Mouse (Mus musculus) forebrain, postnatal 0 days (tissue): ENCODE results near the gene Omg. TPM values are rescaled to one million over a fixed set of nuclear protein-coding genes. Genes with fewer than 3 reads are reported as not detected.

Source experiments
- ATAC-seq: fragments of 200-750 bp; cut with Nextera tagmentation; 2 replicates; pipeline ENCODE4 v1.8.0; 2017; ENCODE audit warnings: mild to moderate bottlenecking, moderate library complexity
- DNase-seq: peaks from one replicate; pipeline ENCODE4 v3.0.0-alpha.2; 2015
- H3K27ac ChIP-seq: fragments of 300-500 bp; sonication (generic); 2 replicates; pipeline ENCODE4 v1.5.1; 2014; ENCODE audit warnings: low read depth, mild to moderate bottlenecking, antibody characterized with exemption, low read length, moderate library complexity, mixed read lengths
- H3K27me3 ChIP-seq: fragments of 300-500 bp; sonication (generic); 2 replicates; pipeline ENCODE4 v1.6.1; 2014; ENCODE audit warnings: mild to moderate bottlenecking, low read length, mixed read lengths; ENCODE audit not compliant: insufficient read depth
- H3K36me3 ChIP-seq: fragments of 300-500 bp; sonication (generic); 2 replicates; pipeline ENCODE4 v1.6.1; 2014; ENCODE audit warnings: mild to moderate bottlenecking, moderate library complexity; ENCODE audit not compliant: insufficient read depth
- H3K4me1 ChIP-seq: fragments of 300-500 bp; sonication (generic); 2 replicates; pipeline ENCODE4 v1.6.1; 2014; ENCODE audit warnings: antibody characterized with exemption; ENCODE audit not compliant: insufficient read depth
- H3K4me2 ChIP-seq: fragments of 300-500 bp; sonication (generic); 2 replicates; pipeline ENCODE4 v1.6.1; 2014; ENCODE audit warnings: low read depth, mild to moderate bottlenecking, moderate library complexity
- H3K4me3 ChIP-seq: fragments of 300-500 bp; sonication (generic); 2 replicates; pipeline ENCODE4 v1.5.1; 2014; ENCODE audit warnings: low read depth, low read length, mixed read lengths
- H3K9ac ChIP-seq: fragments of 300-500 bp; sonication (generic); 2 replicates; pipeline ENCODE4 v1.6.1; 2014; ENCODE audit warnings: mild to moderate bottlenecking
- H3K9me3 ChIP-seq: fragments of 300-500 bp; sonication (generic); 2 replicates; pipeline ENCODE4 v1.6.1; 2016; ENCODE audit warnings: low read length
- CTCF ChIP-seq: sonication (generic); IDR thresholded peaks from 2 replicates; pipeline ENCODE4 v1.5.1; 2016; ENCODE audit warnings: antibody characterized with exemption, control low read depth, low read depth
- WGBS: fragments of 180-500 bp; shearing (Covaris S2); extraction: QIAGEN DNeasy Blood & Tissue Kit; methylation state at CpG from one replicate; pipeline ENCODE4 v1.1.7; 2014; 5-methylcytosine and 5-hydroxymethylcytosine counted together
- polyA plus RNA-seq: library from polyadenylated mRNA; unstranded; fragments of >200 nt; fragmentation: Nextera tagmentation; extraction: Ambion mirVana; gene quantifications from 2 replicates; pipeline ENCODE4 v1.2.1, GENCODE M21; 2015
- total RNA-seq: library from RNA; depleted of rRNA; stranded (reverse); fragments of >200 nt; gene quantifications from 2 replicates; pipeline ENCODE4 v1.2.3, GENCODE M21; 2014

Gene Omg
- total and polyA plus RNA-seq, 2 experiments from 2014 or later, result 13.8 to 21.6 TPM

DNA sequence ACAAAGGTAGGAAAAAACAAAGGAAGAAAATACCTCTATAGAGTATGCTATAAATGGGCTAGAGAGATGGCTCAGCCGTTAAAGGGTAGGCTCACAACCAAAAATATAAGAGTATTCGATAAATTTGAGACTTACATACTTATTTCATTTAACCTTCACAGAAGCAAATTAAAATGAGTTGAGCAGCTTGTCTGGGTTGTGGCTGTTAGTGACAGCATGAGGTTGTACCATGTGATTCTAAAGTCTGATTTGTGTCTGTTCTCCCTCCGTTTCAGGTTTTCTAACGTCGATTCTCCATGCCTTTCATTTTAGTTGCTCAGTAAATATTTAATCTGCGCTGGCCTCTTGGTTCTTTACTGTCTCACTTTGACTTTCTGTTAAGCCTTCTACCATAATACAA lies 15.4 kb upstream of the Omg start:
- DNase-seq (no peak), ATAC-seq (no peak)
- 79% methylated on average over 6 of the region's 6 CpGs for WGBS
- no peak for TF ChIP-seq CTCF
- no peak overlapping the region for H3K4me3 ChIP-seq
- no peaks in the 10 kb centered on the region for H3K27me3 ChIP-seq
- H3K4me1 ChIP-seq, result no peaks in the 10 kb centered on the region
- H3K36me3 ChIP-seq, result no peaks in the 10 kb centered on the region
- H3K4me2 ChIP-seq, result no peak overlapping the region
- H3K9me3 ChIP-seq, result no peaks in the 10 kb centered on the region
- H3K27ac ChIP-seq, result no peak overlapping the region
- no peak overlapping the region for H3K9ac ChIP-seq

DNA sequence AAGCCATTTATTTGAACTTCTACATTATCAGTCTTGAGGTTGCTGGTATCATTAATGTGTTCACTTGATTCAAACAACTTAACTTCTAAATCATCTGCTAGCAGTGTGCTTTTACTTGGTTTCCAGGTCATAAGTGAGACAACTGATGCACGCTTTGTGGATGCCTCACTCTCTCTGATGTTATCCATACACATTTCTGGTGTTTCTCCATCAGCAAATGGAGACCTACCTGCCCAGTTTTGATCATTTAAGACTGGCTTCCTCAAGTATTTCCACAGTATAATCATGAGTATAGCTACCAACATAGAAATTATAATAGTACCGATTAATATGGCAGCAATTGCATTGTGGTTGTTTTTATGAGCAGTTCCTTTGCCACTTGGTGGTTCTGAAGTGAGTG lies 11.9 kb upstream of the Omg start:
- H3K4me1 ChIP-seq, result no peaks in the 10 kb centered on the region
- no peak overlapping the region for H3K4me2 ChIP-seq
- ATAC-seq (no peak), DNase-seq (no peak)
- no peak for TF ChIP-seq CTCF
- no peaks in the 10 kb centered on the region for H3K36me3 ChIP-seq
- H3K9me3 ChIP-seq, result no peaks in the 10 kb centered on the region
- no peak overlapping the region for H3K9ac ChIP-seq
- 97% methylated on average over 2 of the region's 2 CpGs for WGBS
- H3K4me3 ChIP-seq, result no peak overlapping the region
- H3K27ac ChIP-seq, result no peak overlapping the region
- no peaks in the 10 kb centered on the region for H3K27me3 ChIP-seq

DNA sequence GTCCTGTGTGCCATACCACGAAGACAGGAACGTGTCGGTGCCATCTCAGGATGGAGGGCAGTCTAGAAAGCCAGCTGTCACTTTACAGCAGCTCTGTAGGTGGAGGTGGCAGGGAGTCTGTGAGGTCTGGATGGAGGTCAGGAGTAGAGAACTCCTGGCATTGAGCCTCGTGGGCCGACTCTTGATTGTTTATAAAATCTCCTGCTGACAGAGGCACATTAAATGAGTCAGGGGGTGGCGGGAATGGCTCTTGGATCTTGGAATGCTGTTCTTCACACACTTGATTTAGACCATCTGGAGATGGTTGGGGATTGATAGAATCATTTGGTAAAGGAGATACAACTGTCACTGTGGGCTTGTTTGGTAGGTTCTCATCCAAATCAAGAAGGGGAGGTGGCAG lies 11.4 kb upstream of the Omg start:
- WGBS, result 76% methylated on average over 6 of the region's 6 CpGs

DNA sequence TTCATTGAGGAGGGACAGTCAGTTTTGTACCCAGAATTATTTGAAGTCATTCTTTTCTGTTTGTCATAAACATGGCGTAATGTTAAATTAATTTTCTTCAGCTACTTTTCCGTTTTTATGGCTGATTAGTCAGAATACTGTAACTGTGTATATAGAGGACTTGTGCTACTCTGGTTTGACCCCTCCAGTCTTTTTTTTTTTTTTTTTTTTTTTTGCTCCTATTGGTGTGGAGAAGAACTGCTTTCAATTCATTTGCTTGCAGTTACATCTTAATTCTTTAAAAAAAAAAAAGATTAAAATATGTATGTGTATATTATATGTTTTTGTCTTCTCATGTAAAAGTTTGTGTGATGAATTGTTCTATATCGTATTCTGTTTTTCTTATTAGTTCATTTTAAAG lies 8.1 kb upstream of the Omg start:
- DNase-seq, result no peak
- no peaks in the 10 kb centered on the region for H3K9me3 ChIP-seq
- no peak overlapping the region for H3K9ac ChIP-seq
- H3K27ac ChIP-seq, result no peak overlapping the region
- no peaks in the 10 kb centered on the region for H3K4me1 ChIP-seq
- no peaks in the 10 kb centered on the region for H3K36me3 ChIP-seq
- TF ChIP-seq CTCF, result no peak
- 92% methylated on average over 3 of the region's 3 CpGs for WGBS
- no peaks in the 10 kb centered on the region for H3K27me3 ChIP-seq
- ATAC-seq, result no peak
- H3K4me2 ChIP-seq, result no peak overlapping the region
- no peak overlapping the region for H3K4me3 ChIP-seq

More for the DNA sequence above, 11.4 kb upstream of the Omg start:
- H3K9me3 ChIP-seq, result no peaks in the 10 kb centered on the region
- TF ChIP-seq CTCF, result no peak
- no peaks in the 10 kb centered on the region for H3K36me3 ChIP-seq
- no peak for ATAC-seq
- no peaks in the 10 kb centered on the region for H3K4me1 ChIP-seq
- H3K4me2 ChIP-seq, result no peak overlapping the region
- H3K27me3 ChIP-seq, result no peaks in the 10 kb centered on the region
- H3K9ac ChIP-seq, result no peak overlapping the region
- DNase-seq, result no peak
- H3K27ac ChIP-seq, result no peak overlapping the region
- H3K4me3 ChIP-seq, result no peak overlapping the region

DNA sequence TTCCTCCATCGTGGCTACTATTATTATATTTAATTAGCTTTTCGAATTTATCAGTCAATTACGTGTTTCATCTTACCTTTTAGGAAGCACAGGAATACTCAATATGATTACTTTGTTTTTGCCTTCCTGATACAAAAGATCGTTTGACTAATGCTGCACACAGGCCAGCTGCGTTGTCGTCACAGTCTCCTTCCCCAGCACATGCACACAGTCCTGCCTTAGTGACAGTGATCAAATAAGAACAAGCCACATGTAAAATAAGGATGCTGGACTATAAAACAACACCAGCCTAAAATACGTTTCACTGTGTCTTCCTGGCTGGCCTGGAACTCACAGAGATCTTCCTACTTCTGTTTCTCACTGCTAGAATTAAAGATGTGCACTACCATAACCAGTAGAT lies 622 bp upstream of the Omg start:
- Histone ChIP-seq H3K9me3 (no peaks in the 10 kb centered on the region), H3K27me3 (no peaks in the 10 kb centered on the region), H3K4me1 (peaks cover 3% of the 10 kb centered on the region; the same call in 1 of the 2 replicates), H3K4me3 (no peak overlapping the region), H3K9ac (no peak overlapping the region), H3K36me3 (no peaks in the 10 kb centered on the region), H3K27ac (0 out of 2 replicates have a peak overlapping the region, but pooled peaks have one; percentile 29), H3K4me2 (no peak overlapping the region)
- no peak for ATAC-seq
- no peak for TF ChIP-seq CTCF
- no peak for DNase-seq
- WGBS, result 43% methylated on average over 7 of the region's 7 CpGs

DNA sequence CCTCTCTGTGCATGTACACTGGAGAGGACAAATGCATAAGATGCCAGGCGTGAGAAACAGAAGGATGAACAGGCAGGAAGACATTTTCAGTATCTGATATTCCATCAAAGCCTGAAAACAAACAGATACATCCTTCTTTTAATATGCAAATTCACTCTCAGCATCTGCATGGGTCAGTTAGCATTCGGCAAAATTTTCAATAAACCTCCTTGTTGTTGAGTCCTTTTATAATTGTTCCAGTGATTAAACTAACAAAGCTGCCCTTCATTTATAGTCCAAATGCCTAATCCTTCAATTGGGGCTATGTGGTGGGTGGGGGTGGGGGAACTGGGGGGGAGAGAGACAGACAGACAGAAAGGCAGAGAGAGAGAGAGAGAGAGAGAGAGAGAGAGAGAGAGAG lies 967 bp downstream of the Omg start:
- no peak for DNase-seq
- Histone ChIP-seq H3K4me1 (peaks cover 3% of the 10 kb centered on the region; the same call in 1 of the 2 replicates), H3K36me3 (no peaks in the 10 kb centered on the region), H3K4me2 (peak overlapping the region; percentile 26), H3K4me3 (peak overlapping the region; percentile 3), H3K9ac (peak overlapping the region; percentile 34; the same call in 1 of the 2 replicates), H3K27ac (no peak overlapping the region; the same call in 1 of the 2 replicates), H3K27me3 (no peaks in the 10 kb centered on the region), H3K9me3 (no peaks in the 10 kb centered on the region)
- ATAC-seq, result no peak
- TF ChIP-seq CTCF, result no peak
- WGBS, result 13% methylated on average over 2 of the region's 2 CpGs

DNA sequence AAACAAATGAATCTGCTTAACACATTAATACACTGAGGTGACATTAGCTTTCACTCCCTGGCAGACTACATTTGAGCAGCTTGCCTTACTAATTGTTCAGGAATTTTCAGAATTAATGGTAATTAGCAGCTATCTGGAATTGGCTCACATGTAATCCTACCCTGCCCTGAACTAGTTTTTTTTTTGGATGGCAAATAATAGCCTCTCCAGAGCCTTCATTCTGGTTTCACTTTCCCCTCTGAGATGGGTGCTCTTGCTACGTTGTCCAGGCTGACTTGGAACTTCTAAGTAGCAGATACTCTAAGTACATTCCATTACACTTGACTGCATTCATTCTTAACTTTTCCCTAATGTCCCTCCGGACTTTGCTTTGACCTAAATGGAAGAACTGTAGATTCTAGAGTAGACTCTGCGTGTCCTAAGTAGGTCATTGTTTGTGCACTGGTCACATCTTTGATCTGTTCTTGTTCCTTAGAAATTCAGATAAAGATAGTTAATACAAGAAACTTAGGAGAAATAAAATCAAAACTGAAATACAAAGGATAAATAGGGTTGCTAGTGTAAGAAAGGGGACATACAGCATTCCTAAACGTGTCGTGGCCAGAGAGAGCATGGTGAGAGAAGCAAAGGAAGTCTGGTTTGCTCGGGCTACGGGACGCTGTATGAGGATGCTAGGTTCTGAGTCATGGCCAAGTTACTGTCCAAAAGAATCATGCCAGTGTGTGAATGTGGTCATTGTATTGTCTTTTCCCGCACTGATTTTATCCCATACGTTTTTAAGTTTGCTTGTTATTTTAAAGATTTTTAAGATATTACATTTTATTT lies 8.7 kb downstream of the Omg start:
- 37% methylated on average over 10 of the region's 10 CpGs for WGBS
- Histone ChIP-seq H3K4me1 (no peaks in the 10 kb centered on the region), H3K4me3 (no peak overlapping the region), H3K9me3 (no peaks in the 10 kb centered on the region), H3K36me3 (no peaks in the 10 kb centered on the region), H3K27me3 (no peaks in the 10 kb centered on the region), H3K4me2 (no peak overlapping the region), H3K27ac (peak overlapping the region; percentile 50; the same call in 1 of the 2 replicates), H3K9ac (no peak overlapping the region)
- ATAC-seq (peak; percentile 50; the same call in 1 of the 2 replicates), DNase-seq (peak; percentile 32)
- TF ChIP-seq CTCF, result no peak
